Mouse (Mus musculus): ENCODE data around the gene Epn3. TPM values are rescaled to one million over a fixed set of nuclear protein-coding genes. Genes with fewer than 3 reads are reported as not detected.

Gene Epn3
- total RNA-seq (2014; fragmentation: Nextera tagmentation) (not detected in 2 replicates), total RNA-seq (2017) (not detected in 2 replicates)

GRCm38 (mm10) chr11:94499661-94500152 lies at the start of gene Epn3:
Gene Epn3, minus strand, starts transcription at chr11:94499974.
- peak; percentile 38; the same call in 1 of the 2 replicates for ATAC-seq (replicated peaks; ENCODE audit: poor library complexity, severe bottlenecking)

DNA sequence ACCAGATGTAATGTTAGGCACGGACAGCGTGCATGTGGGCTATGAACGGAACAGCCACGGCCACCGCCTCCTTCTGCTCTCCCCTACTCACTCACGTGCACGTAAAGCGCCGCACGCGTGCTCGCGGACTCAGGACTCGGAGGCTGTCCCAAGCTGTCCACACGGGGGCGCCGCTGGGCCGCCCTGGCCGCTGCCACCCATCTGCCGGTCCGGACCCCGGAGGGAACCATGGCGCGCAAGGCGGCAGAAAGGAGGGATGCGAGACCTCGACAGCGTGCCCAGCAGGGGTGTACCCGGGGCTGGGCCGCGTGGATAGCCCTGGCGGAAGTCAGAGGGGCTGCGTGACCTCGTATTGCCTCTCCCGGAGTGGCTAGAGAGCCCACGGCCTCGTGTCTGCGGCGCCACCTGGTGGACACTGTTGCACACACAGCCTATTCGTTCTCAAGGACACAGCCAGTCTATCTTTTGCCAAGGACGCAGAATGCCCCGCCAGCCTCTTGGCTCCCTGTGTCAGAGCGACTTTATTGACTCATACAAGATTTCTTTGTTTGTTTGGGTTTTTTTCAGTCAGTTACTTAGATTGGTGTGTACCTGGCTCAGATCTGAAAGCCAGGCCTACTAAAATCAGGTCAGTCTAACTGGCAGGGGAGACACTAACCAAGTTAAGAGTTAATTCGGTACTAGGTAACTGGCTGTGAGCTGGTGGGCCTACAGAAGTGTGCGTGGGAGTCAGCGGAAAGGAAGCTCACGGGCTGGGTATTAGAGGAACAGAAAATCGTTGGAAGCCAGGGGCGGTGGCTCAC lies 49.3 kb upstream of the Epn3 start, which contains the start of gene Rsad1:
Gene Rsad1 (minus strand): TSS at position 368 of the 803 bp plus-strand sequence.
- peak; percentile 90 for ATAC-seq (replicated peaks; ENCODE audit: poor library complexity, severe bottlenecking)

DNA sequence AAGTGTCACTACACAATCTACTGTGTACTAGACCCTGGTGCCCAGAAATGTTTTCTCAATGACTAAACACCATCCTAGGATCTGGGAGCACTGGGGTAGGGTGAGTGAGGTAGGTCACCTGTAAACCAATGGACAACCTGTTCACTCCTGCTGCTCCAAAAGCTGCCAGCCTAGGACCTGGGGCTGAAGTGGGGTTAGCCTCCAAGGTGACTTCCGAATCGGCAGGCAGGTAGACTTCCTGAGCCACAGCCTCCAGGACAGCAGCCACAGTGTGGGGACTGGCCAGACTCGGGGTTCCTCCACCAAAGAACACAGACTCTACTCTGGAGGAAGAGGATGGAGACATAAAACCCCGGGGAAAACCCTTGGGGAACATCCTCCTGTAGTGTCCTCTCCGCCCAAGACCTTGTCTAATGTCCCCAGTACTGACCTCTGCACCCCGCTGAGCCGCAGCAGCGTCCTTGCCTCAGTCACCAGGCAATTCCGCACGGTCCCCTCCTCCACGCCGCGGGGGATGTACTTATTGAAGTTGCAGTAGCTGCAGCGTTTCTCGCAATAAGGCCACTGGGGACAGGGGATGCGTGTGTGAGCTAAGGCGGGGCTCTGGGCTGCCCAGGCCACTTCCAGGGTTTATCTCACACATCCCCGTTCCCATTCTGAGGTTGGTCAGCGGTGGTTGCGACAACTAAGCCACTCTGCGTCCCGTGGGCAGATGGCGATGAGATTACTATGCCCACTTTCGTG lies 48.4 kb upstream of the Epn3 start:
- peak; percentile 28 for ATAC-seq (replicated peaks; ENCODE audit: poor library complexity, severe bottlenecking)

DNA sequence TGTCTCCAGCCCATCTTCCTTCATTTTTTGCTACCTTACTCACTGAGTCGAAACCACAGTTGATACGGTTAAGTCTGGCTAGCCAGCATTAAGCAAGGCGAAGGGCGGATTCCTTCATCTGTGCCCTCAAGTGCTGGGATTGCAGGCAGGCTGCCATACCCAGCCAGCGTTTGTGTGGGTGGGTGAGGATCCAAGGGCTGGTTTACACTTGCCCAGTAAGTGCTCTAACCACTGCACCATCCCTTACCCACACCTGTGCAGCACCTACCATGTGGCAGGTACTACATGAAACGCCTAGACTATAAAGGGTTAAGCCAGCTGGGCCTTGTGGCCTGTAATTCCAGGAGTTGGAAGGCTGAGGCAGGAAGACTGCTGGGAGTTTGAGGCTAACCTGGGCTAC lies 47.5 kb upstream of the Epn3 start:
- ATAC-seq (replicated peaks; ENCODE audit: poor library complexity, severe bottlenecking): no peak

- ATAC-seq (replicated peaks; ENCODE audit: poor library complexity, severe bottlenecking): no peak
These were observed 46.6 kb upstream of the Epn3 start for GRCm38 (mm10) chr11:94546381-94546780.

DNA sequence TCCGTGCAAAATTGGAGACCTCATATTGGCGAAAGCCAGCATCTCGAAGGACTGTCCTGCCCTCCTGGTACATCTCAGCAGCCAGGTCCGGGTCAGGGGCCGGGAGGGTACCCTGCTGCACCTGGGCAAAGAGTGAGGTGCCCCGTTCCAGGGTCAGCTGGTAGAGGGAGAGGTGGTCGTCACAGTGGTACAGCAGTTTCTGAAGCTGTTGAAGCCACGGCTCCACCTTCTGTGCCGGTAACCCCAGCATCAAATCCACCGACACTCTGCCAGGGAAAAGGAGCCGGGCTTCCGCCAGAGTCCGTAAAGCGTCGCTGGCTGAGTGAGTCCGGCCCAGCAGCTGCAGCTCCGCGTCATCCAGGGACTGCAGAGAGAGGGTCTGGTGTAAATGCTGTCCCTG lies 44.6 kb upstream of the Epn3 start:
- ATAC-seq (replicated peaks; ENCODE audit: poor library complexity, severe bottlenecking): no peak

GRCm38 (mm10) chr11:94543932-94544331 lies 44.2 kb upstream of the Epn3 start:
- ATAC-seq (replicated peaks; ENCODE audit: poor library complexity, severe bottlenecking): peak; percentile 67

DNA sequence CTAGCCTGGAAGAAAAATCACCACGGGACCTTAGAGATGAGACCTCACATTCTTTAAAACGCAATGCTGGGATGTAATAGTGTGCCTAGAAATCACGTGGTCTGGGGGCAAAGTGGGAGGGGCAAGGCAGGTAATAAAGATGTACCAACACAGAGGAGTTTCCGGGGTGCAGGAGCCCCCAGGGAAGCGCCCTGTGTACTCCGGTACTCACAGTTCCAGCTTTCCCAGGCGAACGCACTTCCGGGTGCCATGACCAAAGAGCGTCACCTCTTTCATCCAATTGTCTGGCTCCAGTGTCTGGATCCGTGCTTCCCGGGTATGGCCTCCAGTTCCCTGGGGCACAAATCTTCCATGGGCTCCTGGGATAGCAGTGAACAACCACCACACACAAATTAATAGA lies 43.6 kb upstream of the Epn3 start:
- no peak for ATAC-seq (replicated peaks; ENCODE audit: poor library complexity, severe bottlenecking)

DNA sequence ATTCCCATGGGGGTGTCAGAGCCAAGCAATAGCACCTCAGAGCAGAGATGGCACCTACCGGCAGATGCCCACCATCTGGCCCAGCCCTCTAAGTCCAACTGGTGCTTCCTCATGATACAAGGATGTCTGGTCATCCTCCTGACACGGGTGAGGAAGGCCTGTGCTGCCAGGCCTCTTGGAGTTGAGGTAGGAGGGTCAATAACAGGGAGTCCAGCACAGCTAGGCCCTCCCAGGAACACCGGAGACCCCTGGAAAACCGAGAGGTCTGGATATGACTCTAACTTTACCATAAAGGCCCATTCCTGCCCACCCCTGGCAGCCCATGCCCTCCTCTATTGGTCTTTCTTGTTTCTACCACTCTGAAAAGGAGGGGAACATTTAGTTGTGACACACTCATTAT lies 42.6 kb upstream of the Epn3 start:
- no peak for ATAC-seq (replicated peaks; ENCODE audit: poor library complexity, severe bottlenecking)

- no peak for ATAC-seq (replicated peaks; ENCODE audit: poor library complexity, severe bottlenecking)
These were observed 40.0 kb upstream of the Epn3 start for GRCm38 (mm10) chr11:94539761-94540160.

GRCm38 (mm10) chr11:94538733-94539292 lies 39.0 kb upstream of the Epn3 start:
- ATAC-seq (replicated peaks; ENCODE audit: poor library complexity, severe bottlenecking): no peak

DNA sequence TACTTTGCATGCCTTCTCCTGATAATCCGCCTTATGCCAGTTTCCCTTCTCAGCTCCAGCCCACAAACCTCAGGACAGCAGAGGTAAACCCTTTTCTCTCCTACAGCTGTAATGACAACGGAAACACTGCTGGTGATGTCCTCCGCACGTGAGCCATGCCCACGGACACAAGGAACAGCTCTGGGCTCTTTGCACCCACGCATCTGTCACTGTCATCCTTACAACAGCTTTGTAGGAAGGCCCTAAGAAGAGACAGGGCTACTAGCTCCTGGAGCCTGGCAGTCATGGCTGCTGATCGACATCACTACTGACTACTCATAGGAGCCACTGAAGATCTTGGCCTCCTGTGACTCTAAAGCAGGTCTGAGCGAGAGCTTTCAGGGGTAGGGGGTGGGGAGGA lies 33.4 kb upstream of the Epn3 start:
- no peak for ATAC-seq (replicated peaks; ENCODE audit: poor library complexity, severe bottlenecking)

DNA sequence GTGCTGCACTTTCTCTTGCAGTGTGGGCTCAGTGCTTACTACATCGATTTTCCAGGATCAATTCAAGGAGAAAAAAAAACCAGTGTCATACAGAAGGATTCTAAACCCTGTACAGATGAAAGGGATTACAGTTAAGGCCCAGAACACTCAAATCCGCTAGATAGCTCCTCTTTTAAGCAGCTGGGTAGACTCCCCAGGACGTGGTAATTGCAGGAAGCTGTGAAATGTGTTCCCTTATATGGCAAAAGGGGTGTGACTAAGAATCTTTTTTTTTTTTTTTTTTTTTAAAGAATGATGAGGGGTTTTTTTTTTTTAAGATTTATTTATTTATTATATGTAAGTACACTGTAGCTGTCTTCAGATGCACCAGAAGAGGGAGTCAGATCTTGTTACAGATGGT lies 29.1 kb upstream of the Epn3 start:
- ATAC-seq (replicated peaks; ENCODE audit: poor library complexity, severe bottlenecking): no peak

GRCm38 (mm10) chr11:94526171-94526879 lies 26.6 kb upstream of the Epn3 start:
- peak; percentile 72 for ATAC-seq (replicated peaks; ENCODE audit: poor library complexity, severe bottlenecking)

GRCm38 (mm10) chr11:94521219-94521843 lies 21.6 kb upstream of the Epn3 start, which contains the start of gene Mycbpap:
Gene Mycbpap, minus strand, starts transcription at chr11:94521742.
- ATAC-seq (replicated peaks; ENCODE audit: poor library complexity, severe bottlenecking): peak; percentile 88

- ATAC-seq (replicated peaks; ENCODE audit: poor library complexity, severe bottlenecking): no peak
These were observed 13.7 kb upstream of the Epn3 start for GRCm38 (mm10) chr11:94513452-94513851.

DNA sequence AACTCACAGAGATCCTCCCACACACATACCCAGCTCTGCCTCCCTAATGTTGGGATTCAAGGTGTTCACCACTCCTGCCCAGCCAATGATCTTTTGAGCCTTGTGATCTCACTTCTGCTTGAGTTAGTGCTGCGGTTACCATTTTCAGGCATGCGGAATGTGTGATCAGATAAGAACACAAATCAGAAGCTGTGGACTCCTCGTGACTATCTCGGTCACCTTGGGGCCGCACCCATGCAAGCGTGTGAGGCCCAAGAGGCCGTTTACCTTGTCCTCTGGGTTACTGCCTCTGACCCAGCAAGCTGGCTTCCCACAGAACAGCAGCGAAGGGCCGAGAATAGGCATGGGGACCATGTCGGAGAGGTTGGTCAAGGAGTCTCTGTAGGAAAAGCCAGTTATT lies 9.2 kb upstream of the Epn3 start:
- ATAC-seq (replicated peaks; ENCODE audit: poor library complexity, severe bottlenecking): no peak

DNA sequence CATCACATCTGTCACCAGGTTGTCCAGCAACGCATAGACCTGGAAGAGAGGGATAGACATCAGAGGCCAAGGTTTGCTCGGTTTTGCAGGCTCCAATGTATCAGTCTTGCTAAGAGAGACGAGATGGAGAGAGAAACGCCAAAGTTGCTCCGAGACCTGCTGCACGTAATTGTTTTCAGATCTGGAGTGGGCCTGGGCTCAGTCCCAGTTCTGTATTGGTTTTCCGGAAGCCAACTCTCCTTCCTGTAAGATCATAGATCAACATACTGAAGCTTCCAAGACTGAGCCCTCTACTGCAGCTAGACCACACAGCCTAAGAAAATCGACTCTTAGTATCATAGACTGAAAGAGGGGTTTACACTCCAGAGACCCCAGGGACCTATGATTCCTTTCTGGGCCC lies 1.7 kb upstream of the Epn3 start:
- ATAC-seq (replicated peaks; ENCODE audit: poor library complexity, severe bottlenecking): no peak

- no peak for ATAC-seq (replicated peaks; ENCODE audit: poor library complexity, severe bottlenecking)
These were observed 588 bp upstream of the Epn3 start for GRCm38 (mm10) chr11:94500362-94500761.

- ATAC-seq (replicated peaks; ENCODE audit: poor library complexity, severe bottlenecking): no peak
These were observed 739 bp downstream of the Epn3 start for GRCm38 (mm10) chr11:94499035-94499434.

Data from granulocyte monocyte progenitor cell, adult 5-6 weeks (primary cell).